Comparison of ENCODE assay signal across 8 mouse cellular contexts in genomic region chr7:118115877-118116568, GRCm38 (mm10). TPM values are rescaled to one million over a fixed set of nuclear protein-coding genes. Genes with fewer than 3 reads are reported as not detected.
DNase-seq lines count a peak whose midpoint lies in the region; ATAC-seq lines count a peak whose summit lies in the region.

Gene Rps15a (minus strand): TSS chr7:118116188.

- H3K36me3 ChIP-seq in heart, embryonic 13.5 days: peaks cover 72% of the 10 kb centered on the region
- H3K36me3 ChIP-seq in liver, embryonic 12.5 days: peaks cover 75% of the 10 kb centered on the region
- peaks cover 32% of the 10 kb centered on the region for H3K36me3 ChIP-seq in stomach, embryonic 15.5 days

- DNase-seq in CD4-positive, CD25-positive, alpha-beta regulatory T cell, adult 2 months (ENCODE audit: low read depth, low spot score): peak; percentile 98
- peak; percentile 63 for DNase-seq in fat pad, adult 2 months (ENCODE audit: extremely low read depth, low read depth, low spot score)
- DNase-seq in kidney, postnatal 10 days: peak; percentile 97
- DNase-seq in natural killer cell, adult 2 months (ENCODE audit: low spot score in 2 of 2): peak; percentile 94 to 95

- no peaks in the 10 kb centered on the region for H3K9me3 ChIP-seq in heart, embryonic 13.5 days
- H3K9me3 ChIP-seq in liver, embryonic 12.5 days (replicated peaks): no peaks in the 10 kb centered on the region
- no peaks in the 10 kb centered on the region for H3K9me3 ChIP-seq in stomach, embryonic 15.5 days

- H3K4me2 ChIP-seq in heart, embryonic 13.5 days: peak within 1 kb of the TSS; percentile 98
- peak within 1 kb of the TSS; percentile 87 for H3K4me2 ChIP-seq in liver, embryonic 12.5 days
- H3K4me2 ChIP-seq in stomach, embryonic 15.5 days: peak within 1 kb of the TSS; percentile 79

- H3K4me1 ChIP-seq in brown adipose tissue, adult 24 weeks (ENCODE audit: control insufficient read depth, insufficient read depth, insufficient read length, low read length): peaks cover 13% of the 10 kb centered on the region; the same call in 1 of the 2 replicates
- H3K4me1 ChIP-seq in heart, embryonic 13.5 days: peaks cover 42% of the 10 kb centered on the region
- H3K4me1 ChIP-seq in liver, embryonic 12.5 days: peaks cover 74% of the 10 kb centered on the region
- peaks cover 34% of the 10 kb centered on the region for H3K4me1 ChIP-seq in stomach, embryonic 15.5 days

- under 1% methylated on average over 40 of the region's 40 CpGs for WGBS in heart, embryonic 13.5 days
- under 1% methylated on average over 40 of the region's 40 CpGs for WGBS in liver, embryonic 12.5 days (ENCODE audit: insufficient replicate concordance)
- WGBS in stomach, embryonic 15.5 days: under 1% methylated on average over 40 of the region's 40 CpGs

- peak within 1 kb of the TSS; percentile 95 for H3K9ac ChIP-seq in heart, embryonic 13.5 days
- peak within 1 kb of the TSS; percentile 98 for H3K9ac ChIP-seq in liver, embryonic 12.5 days
- H3K9ac ChIP-seq in stomach, embryonic 15.5 days: peak within 1 kb of the TSS; percentile 98

- peak within 1 kb of the TSS; percentile 69 for H3K27ac ChIP-seq in brown adipose tissue, adult 24 weeks (replicated peaks; ENCODE audit: low read depth, low read length)
- H3K27ac ChIP-seq in heart, embryonic 13.5 days (replicated peaks): peak within 1 kb of the TSS; percentile 90
- H3K27ac ChIP-seq in liver, embryonic 12.5 days: peak within 1 kb of the TSS; percentile 91
- H3K27ac ChIP-seq in stomach, embryonic 15.5 days: peak within 1 kb of the TSS; percentile 91

- H3K4me3 ChIP-seq in brown adipose tissue, adult 24 weeks (ENCODE audit: insufficient read depth, low read depth, low read length): peak within 1 kb of the TSS; percentile 91
- H3K4me3 ChIP-seq in heart, embryonic 13.5 days: peak within 1 kb of the TSS; percentile 86
- peak within 1 kb of the TSS; percentile 99 for H3K4me3 ChIP-seq in liver, embryonic 12.5 days
- peak within 1 kb of the TSS; percentile 78 for H3K4me3 ChIP-seq in stomach, embryonic 15.5 days (replicated peaks)

- no peaks in the 10 kb centered on the region for H3K27me3 ChIP-seq in heart, embryonic 13.5 days (replicated peaks)
- H3K27me3 ChIP-seq in liver, embryonic 12.5 days (replicated peaks): no peaks in the 10 kb centered on the region
- no peaks in the 10 kb centered on the region for H3K27me3 ChIP-seq in stomach, embryonic 15.5 days (replicated peaks)

- peak; percentile 66 for ATAC-seq in heart, embryonic 13.5 days (ENCODE audit: extremely low read depth, insufficient number of reproducible peaks, low FRiP score, low TSS enrichment)
- ATAC-seq in liver, embryonic 12.5 days: peak; percentile 81
- peak; percentile 76 for ATAC-seq in stomach, embryonic 15.5 days (ENCODE audit: insufficient read depth, low FRiP score, low read depth)

RNA-seq across cellular contexts. Expression of gene Rps15a, which starts in this region (rescaled TPM):
- polyA plus RNA-seq in brown adipose tissue, adult 24 weeks (2012; ENCODE audit: insufficient read depth, insufficient read length, missing spikeins): 331 and 680 TPM in 2 replicates
- polyA plus RNA-seq in heart, embryonic 13.5 days (2015; fragmentation: Nextera tagmentation; extraction: Ambion mirVana): 480 and 508 TPM in 2 replicates
- 565 and 598 TPM in 2 replicates for polyA plus RNA-seq in liver, embryonic 12.5 days (2016; fragmentation: Nextera tagmentation; extraction: Ambion mirVana)
- 712 and 730 TPM in 2 replicates for polyA plus RNA-seq in stomach, embryonic 15.5 days (2015; fragmentation: Nextera tagmentation; extraction: Ambion mirVana)

Comparison
In these comparisons a context has a peak if more than half of its experiments do, and no peak if none do; other contexts are left out.
1. Peak in every context shown above with its lines: DNase-seq, ATAC-seq, H3K4me3 ChIP-seq and H3K27ac ChIP-seq.